Mouse (Mus musculus): ENCODE data around the gene Srrt. TPM values are rescaled to one million over a fixed set of nuclear protein-coding genes. Genes with fewer than 3 reads are reported as not detected.

Srrt gene
- polyA plus RNA-seq, 1 experiment from 2014 or later, result 268 TPM

GRCm38 (mm10) chr5:137338256-137338655 is 30.8 kb upstream of the Srrt start:
- POLR2A ChIA-PET, result interaction anchor here (0.6 to 0.7 kb wide), 2 partner anchors 12 to 352 kb away, joined by 3 read pairs; partner anchors contain the start of gene Plod3
- in situ Hi-C loops (cut with MboI; ENCODE audit: low pct_unique_long_range_greater_than_20kb), result loop anchor here (5.0 kb wide), 1 partner anchor 164 kb away; the partner anchor contains the start of gene Pop7
- no peak for ATAC-seq

DNA sequence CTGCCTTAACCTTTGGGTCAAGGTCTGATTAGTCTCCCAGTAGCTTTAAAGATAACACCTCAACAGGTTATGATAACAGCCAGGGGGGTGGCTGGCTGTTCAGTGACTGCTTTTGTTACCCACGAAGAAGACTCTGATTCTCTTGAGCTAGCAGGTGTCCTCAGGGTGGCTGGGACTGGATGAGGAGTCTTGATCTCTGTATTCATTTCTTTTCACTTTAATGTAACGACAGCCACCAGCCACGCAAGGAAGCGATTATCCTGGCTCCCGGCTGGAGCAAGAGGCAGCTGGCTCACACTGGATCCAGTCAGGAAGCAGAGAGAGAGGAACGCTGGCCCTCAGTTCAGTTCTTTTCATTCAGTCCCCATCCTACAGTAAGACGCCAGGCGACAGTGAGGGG is 29.7 kb upstream of the Srrt start:
- ATAC-seq (no peak), DNase-seq (ENCODE audit: low read depth, low spot score) (no peak)
- in situ Hi-C loops (cut with MboI; ENCODE audit: low pct_unique_long_range_greater_than_20kb), result loop anchor here (5.0 kb wide), 1 partner anchor 165 kb away; the partner anchor contains the start of gene Pop7
- CTCF ChIA-PET, result interaction anchor here (1.5 kb wide), 1 partner anchor 18 kb away, joined by 4 read pairs; no protein-coding TSS in a partner anchor
- POLR2A ChIA-PET, result interaction anchor here (0.6 to 1.0 kb wide), 2 partner anchors 41 to 43 kb away, joined by 3 to 6 read pairs; partner anchors contain the start of gene Ufsp1
- no peak for TF ChIP-seq CTCF (IDR thresholded peaks at IDR 0.05)
- H3K27me3 ChIP-seq, result no peaks in the 10 kb centered on the region

More at GRCm38 (mm10) chr5:137338256-137338655, 30.8 kb upstream of the Srrt start:
- TF ChIP-seq CTCF (IDR thresholded peaks at IDR 0.05), result no peak
- no peaks in the 10 kb centered on the region for H3K27me3 ChIP-seq
- no peak for DNase-seq (ENCODE audit: low read depth, low spot score)
- CTCF ChIA-PET, result interaction anchor here (1.5 kb wide), 1 partner anchor 20 kb away, joined by 4 read pairs; no protein-coding TSS in a partner anchor

GRCm38 (mm10) chr5:137335066-137335465 is 27.6 kb upstream of the Srrt start:
- DNase-seq (ENCODE audit: low read depth, low spot score) (no peak), ATAC-seq (no peak)
- in situ Hi-C loops (cut with MboI; ENCODE audit: low pct_unique_long_range_greater_than_20kb), result loop anchor here (5.0 kb wide), 1 partner anchor 167 kb away; the partner anchor contains the start of gene Pop7
- POLR2A ChIA-PET, result interaction anchor here (0.5 to 1.9 kb wide), 3 partner anchors 15 to 167 kb away, joined by 3 to 5 read pairs (median 4); partner anchors contain the start of genes Ephb4 and Pop7
- no peak for TF ChIP-seq CTCF (IDR thresholded peaks at IDR 0.05)
- CTCF ChIA-PET, result interaction anchor here (1.3 to 2.3 kb wide), 3 partner anchors 9 to 166 kb away, joined by 3 to 12 read pairs (median 9); partner anchors contain the start of gene Pop7
- H3K27me3 ChIP-seq, result no peaks in the 10 kb centered on the region

DNA sequence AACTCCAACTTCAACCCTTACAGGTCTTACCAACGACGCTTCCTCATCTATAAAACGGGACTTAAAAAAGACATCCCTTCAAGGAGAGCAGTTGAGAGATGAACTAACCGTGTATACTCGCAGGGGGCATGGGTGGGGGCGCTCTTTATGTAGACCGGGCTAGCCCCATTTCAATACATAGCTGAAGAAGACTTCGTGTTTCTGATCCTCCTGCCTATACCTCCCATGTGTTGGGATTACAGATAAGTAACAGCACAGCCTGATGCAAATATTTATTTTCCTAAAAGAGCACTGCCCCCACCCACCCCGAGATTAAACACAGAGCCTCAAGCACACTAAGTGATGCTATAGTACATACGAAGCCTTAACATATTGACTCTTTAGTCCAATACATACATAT is 26.8 kb upstream of the Srrt start:
- no peak for DNase-seq (ENCODE audit: low read depth, low spot score)
- no peak for TF ChIP-seq CTCF (IDR thresholded peaks at IDR 0.05)
- in situ Hi-C loops (cut with MboI; ENCODE audit: low pct_unique_long_range_greater_than_20kb), result loop anchor here (5.0 kb wide), 1 partner anchor 123 kb away; no protein-coding TSS in a partner anchor
- CTCF ChIA-PET, result interaction anchor here (0.7 to 2.3 kb wide), 16 partner anchors 10 to 167 kb away, joined by 3 to 12 read pairs (median 4); partner anchors contain the start of gene Pop7
- ATAC-seq, result no peak
- POLR2A ChIA-PET, result interaction anchor here (0.9 to 1.9 kb wide), 3 partner anchors 16 to 168 kb away, joined by 4 to 5 read pairs (median 4); partner anchors contain the start of genes Ephb4 and Pop7
- no peaks in the 10 kb centered on the region for H3K27me3 ChIP-seq

DNA sequence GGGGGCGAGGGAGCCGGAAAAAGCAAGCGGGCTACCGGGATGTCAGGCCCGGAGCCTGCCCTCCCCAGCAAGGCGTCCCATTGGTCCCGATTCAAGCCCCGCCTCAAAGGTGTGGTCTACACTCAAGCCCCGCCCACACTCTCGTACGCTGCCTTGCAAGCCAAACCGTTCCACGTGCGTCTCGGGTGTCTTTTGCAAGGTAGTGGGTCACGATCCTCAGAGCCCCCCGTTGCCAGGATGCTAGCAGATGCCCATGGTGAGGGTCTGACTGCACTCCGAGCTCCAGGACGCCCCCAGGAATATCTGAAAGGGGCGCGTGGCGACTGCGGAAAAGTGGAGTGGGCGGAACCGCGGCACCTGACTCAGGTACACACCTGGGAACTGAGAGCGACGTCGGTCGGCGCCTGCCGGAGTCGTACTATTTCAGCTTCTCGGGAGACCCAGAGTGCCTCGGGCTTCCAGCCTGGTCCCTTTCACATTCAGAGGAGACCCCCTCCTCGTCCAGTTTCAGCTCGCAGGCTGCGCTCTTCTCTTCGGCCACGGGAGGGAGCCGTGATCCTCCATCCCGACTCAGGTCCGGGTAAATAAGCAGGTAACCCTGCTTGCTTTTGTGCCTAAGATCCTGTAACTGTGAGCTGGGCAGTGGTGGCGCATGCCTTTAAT is 26.2 kb upstream of the Srrt start, which contains the start of gene Slc12a9:
Slc12a9 (minus strand) TSS at position 86 of the 663 bp plus-strand sequence.
- ChIA-PET CTCF (interaction anchor here (0.7 to 2.3 kb wide), 19 partner anchors 10 to 168 kb away, joined by 3 to 12 read pairs (median 4); partner anchors contain the start of genes Pop7, Srrt and Trip6), POLR2A (interaction anchor here (0.9 to 2.2 kb wide), 4 partner anchors 17 to 168 kb away, joined by 4 to 6 read pairs (median 4); partner anchors contain the start of genes Ephb4 and Pop7)
- DNase-seq (ENCODE audit: low read depth, low spot score) (peak; percentile 76), ATAC-seq (peak; percentile 90)
- H3K27me3 ChIP-seq, result no peaks in the 10 kb centered on the region
- TF ChIP-seq CTCF (IDR thresholded peaks at IDR 0.05), result no peak
- in situ Hi-C loops (cut with MboI; ENCODE audit: low pct_unique_long_range_greater_than_20kb), result loop anchor here (5.0 kb wide), 1 partner anchor 124 kb away; no protein-coding TSS in a partner anchor

DNA sequence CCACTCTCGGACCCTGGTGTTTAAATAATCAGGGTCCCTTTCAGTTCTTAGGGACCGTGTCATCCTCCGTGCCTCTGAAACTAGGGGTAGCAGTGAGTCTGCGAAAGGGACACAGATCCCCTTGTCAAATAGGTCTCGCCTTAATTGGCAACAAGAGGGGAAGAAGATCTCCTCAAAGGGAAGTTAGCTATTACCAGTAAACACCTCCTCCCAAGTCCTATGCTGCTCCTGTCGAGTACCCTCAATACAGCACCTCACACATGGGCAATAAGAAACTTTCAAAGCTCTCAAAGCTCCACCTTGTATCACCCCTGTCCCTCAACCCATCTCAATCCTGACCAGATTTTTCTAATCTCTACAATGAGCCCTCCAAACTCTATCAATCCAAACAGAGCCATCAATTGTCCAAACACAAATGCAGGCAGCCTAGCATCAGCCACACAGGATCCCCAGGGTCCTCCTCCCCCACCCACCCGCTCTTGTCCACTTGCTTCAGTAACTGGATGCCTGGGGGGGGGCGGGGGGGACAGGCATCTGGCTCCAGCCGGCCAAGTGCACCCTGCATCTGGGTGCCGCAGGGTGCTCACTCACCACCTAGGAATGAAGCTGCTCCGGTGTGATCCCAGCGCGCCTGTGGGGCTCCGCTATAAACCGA is 25.5 kb upstream of the Srrt start:
- ATAC-seq (no peak), DNase-seq (ENCODE audit: low read depth, low spot score) (no peak)
- POLR2A ChIA-PET, result interaction anchor here (0.9 to 2.2 kb wide), 3 partner anchors 17 to 28 kb away, joined by 3 to 6 read pairs (median 4); partner anchors contain the start of gene Ephb4
- TF ChIP-seq CTCF (IDR thresholded peaks at IDR 0.05), result no peak
- no peaks in the 10 kb centered on the region for H3K27me3 ChIP-seq
- in situ Hi-C loops (cut with MboI; ENCODE audit: low pct_unique_long_range_greater_than_20kb), result loop anchor here (5.0 kb wide), 1 partner anchor 124 kb away; no protein-coding TSS in a partner anchor
- CTCF ChIA-PET, result interaction anchor here (0.7 to 2.0 kb wide), 13 partner anchors 11 to 135 kb away, joined by 3 to 12 read pairs (median 4); partner anchors contain the start of genes Srrt and Trip6

- no peaks in the 10 kb centered on the region for H3K27me3 ChIP-seq
- no peak for DNase-seq (ENCODE audit: low read depth, low spot score)
- ATAC-seq, result no peak
- TF ChIP-seq CTCF (IDR thresholded peaks at IDR 0.05), result no peak
- in situ Hi-C loops (cut with MboI; ENCODE audit: low pct_unique_long_range_greater_than_20kb), result loop anchor here (5.0 kb wide), 1 partner anchor 126 kb away; no protein-coding TSS in a partner anchor
- ChIA-PET POLR2A (no interaction called here), CTCF (no interaction called here)
Measured at GRCm38 (mm10) chr5:137330910-137331309, 23.4 kb upstream of the Srrt start.

DNA sequence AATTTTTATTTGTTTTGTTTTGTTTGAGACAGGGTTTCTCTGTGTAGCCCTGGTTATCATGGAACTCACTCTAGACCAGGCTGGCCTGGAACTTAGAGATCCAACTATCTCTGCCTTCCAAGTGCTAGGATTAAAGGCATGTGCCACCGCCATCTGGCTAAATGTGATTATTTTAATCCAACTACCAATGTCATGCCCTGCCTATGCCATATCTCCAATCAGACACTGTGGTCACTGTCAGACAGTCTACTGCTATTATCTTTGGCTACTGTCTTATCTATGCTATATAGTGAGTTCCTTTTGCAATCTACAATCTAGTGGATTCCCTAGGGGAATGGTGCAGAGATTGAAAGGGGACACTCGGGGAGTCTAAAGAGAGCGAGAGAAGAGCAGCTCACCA is 13.5 kb upstream of the Srrt start:
- DNase-seq (ENCODE audit: low read depth, low spot score), result no peak
- ATAC-seq, result no peak
- H3K27me3 ChIP-seq, result no peaks in the 10 kb centered on the region
- in situ Hi-C loops (cut with MboI; ENCODE audit: low pct_unique_long_range_greater_than_20kb), result no loop called here
- CTCF ChIA-PET, result no interaction called here
- TF ChIP-seq CTCF (IDR thresholded peaks at IDR 0.05), result no peak
- POLR2A ChIA-PET, result no interaction called here

GRCm38 (mm10) chr5:137318570-137318969 is 11.1 kb upstream of the Srrt start:
- ATAC-seq (no peak), DNase-seq (ENCODE audit: low read depth, low spot score) (no peak)
- TF ChIP-seq CTCF (IDR thresholded peaks at IDR 0.05), result no peak
- POLR2A ChIA-PET, result no interaction called here
- in situ Hi-C loops (cut with MboI; ENCODE audit: low pct_unique_long_range_greater_than_20kb), result no loop called here
- no peaks in the 10 kb centered on the region for H3K27me3 ChIP-seq
- CTCF ChIA-PET, result interaction anchor here (1.3 to 1.5 kb wide), 2 partner anchors 19 to 184 kb away, joined by 4 read pairs; partner anchors contain the start of gene Pop7

DNA sequence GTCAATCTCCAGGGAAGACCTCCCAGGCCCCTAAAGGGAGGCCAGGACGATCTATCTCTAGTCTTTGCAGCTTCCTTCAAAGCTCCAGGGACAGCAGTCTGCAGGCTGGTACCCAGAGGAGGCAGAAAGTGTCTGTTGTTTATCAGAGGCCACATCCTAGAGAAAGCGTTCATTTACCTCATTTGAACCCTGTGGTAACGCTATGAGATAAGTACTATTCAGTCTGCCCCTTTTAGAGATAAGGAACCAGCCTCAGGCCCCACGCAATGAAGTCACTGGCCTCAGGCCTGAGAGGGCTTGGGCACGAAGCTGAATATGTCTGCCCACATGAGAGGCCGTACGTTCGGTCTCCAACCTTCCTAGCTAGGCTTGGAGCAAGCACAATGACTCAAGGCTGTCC is 9.9 kb upstream of the Srrt start:
- ATAC-seq, result no peak
- POLR2A ChIA-PET, result no interaction called here
- no peak for DNase-seq (ENCODE audit: low read depth, low spot score)
- no peak for TF ChIP-seq CTCF (IDR thresholded peaks at IDR 0.05)
- CTCF ChIA-PET, result interaction anchor here (0.9 to 1.3 kb wide), 2 partner anchors 16 to 185 kb away, joined by 3 to 4 read pairs; partner anchors contain the start of genes Pop7 and Slc12a9
- in situ Hi-C loops (cut with MboI; ENCODE audit: low pct_unique_long_range_greater_than_20kb), result no loop called here
- H3K27me3 ChIP-seq, result no peaks in the 10 kb centered on the region

Measured in Patski (cell line).